Mouse (Mus musculus) heart, embryonic 12.5 days (tissue): ENCODE measurements around the gene Mtmr4. TPM values are rescaled to one million over a fixed set of nuclear protein-coding genes. Genes with fewer than 3 reads are reported as not detected.
A peak's percentile ranks its signal among the peaks of the same experiment; 100 is the strongest.

Experiments used
- ATAC-seq: fragments of 200-750 bp; cut with Nextera tagmentation; 2 replicates; pipeline ENCODE4 v1.8.0; 2017; ENCODE audit warnings: moderate TSS enrichment, moderate library complexity; ENCODE audit not compliant: insufficient number of reproducible peaks, low FRiP score
- H3K27ac ChIP-seq: fragments of 300-500 bp; sonication (generic); 2 replicates; pipeline ENCODE4 v1.5.1; 2016; ENCODE audit warnings: mild to moderate bottlenecking, moderate library complexity; ENCODE audit not compliant: poor library complexity, severe bottlenecking
- H3K27me3 ChIP-seq: fragments of 300-500 bp; sonication (generic); replicated peaks from 2 replicates; pipeline ENCODE4 v1.6.1; 2016; ENCODE audit warnings: mild to moderate bottlenecking, moderate library complexity
- H3K36me3 ChIP-seq: fragments of 300-500 bp; sonication (generic); 2 replicates; pipeline ENCODE4 v1.6.1; 2016; ENCODE audit warnings: mild to moderate bottlenecking, moderate library complexity
- H3K4me1 ChIP-seq: fragments of 300-500 bp; sonication (generic); replicated peaks from 2 replicates; pipeline ENCODE4 v1.6.1; 2016; ENCODE audit warnings: mild to moderate bottlenecking
- H3K4me2 ChIP-seq: fragments of 300-500 bp; sonication (generic); 2 replicates; pipeline ENCODE4 v1.6.1; 2016; ENCODE audit warnings: mild to moderate bottlenecking, moderate library complexity
- H3K4me3 ChIP-seq: fragments of 300-500 bp; sonication (generic); 2 replicates; pipeline ENCODE4 v1.5.1; 2016; ENCODE audit warnings: mild to moderate bottlenecking
- H3K9ac ChIP-seq: fragments of 300-500 bp; sonication (generic); 2 replicates; pipeline ENCODE4 v1.6.1; 2016; ENCODE audit warnings: mild to moderate bottlenecking, moderate library complexity
- H3K9me3 ChIP-seq: fragments of 300-500 bp; sonication (generic); replicated peaks from 2 replicates; pipeline ENCODE4 v1.6.1; 2016; ENCODE audit warnings: mild to moderate bottlenecking, moderate library complexity
- WGBS: fragments of 180-500 bp; shearing (Covaris S2); methylation state at CpG from one replicate; pipeline ENCODE4 v1.1.7; 2016; 5-methylcytosine and 5-hydroxymethylcytosine counted together
- polyA plus RNA-seq: library from polyadenylated mRNA; unstranded; fragments of >200 nt; fragmentation: Nextera tagmentation; extraction: Ambion mirVana; gene quantifications from 2 replicates; pipeline ENCODE4 v1.2.1, GENCODE M21; 2016

Gene Mtmr4
- polyA plus RNA-seq, 1 experiment from 2014 or later, result 27.3 TPM

- Histone ChIP-seq H3K4me2 (no peak overlapping the region), H3K27me3 (0 out of 2 replicates have a peak, but pooled peaks cover under 1% of the 10 kb centered on the region), H3K4me3 (no peak overlapping the region), H3K9me3 (no peaks in the 10 kb centered on the region), H3K9ac (0 out of 2 replicates have a peak overlapping the region, but pooled peaks have one; percentile 2), H3K36me3 (no peaks in the 10 kb centered on the region), H3K27ac (no peak overlapping the region), H3K4me1 (peaks cover 45% of the 10 kb centered on the region)
- WGBS, result 74% methylated on average over 8 of the region's 8 CpGs
- ATAC-seq, result no peak
Observed at GRCm38 (mm10) chr11:87581933-87582710, 9.8 kb upstream of the Mtmr4 start.

GRCm38 (mm10) chr11:87583291-87584034 is 8.5 kb upstream of the Mtmr4 start:
- H3K9me3 ChIP-seq, result no peaks in the 10 kb centered on the region
- no peak overlapping the region for H3K9ac ChIP-seq
- H3K27ac ChIP-seq, result no peak overlapping the region
- no peak for ATAC-seq
- 78% methylated on average over 6 of the region's 6 CpGs for WGBS
- H3K4me3 ChIP-seq, result no peak overlapping the region
- no peak overlapping the region for H3K4me2 ChIP-seq
- peaks cover 34% of the 10 kb centered on the region for H3K4me1 ChIP-seq
- H3K27me3 ChIP-seq, result no peaks in the 10 kb centered on the region
- H3K36me3 ChIP-seq, result no peaks in the 10 kb centered on the region

GRCm38 (mm10) chr11:87584711-87585505 is 7.1 kb upstream of the Mtmr4 start:
- H3K9ac ChIP-seq, result no peak overlapping the region
- ATAC-seq, result no peak
- H3K27me3 ChIP-seq, result no peaks in the 10 kb centered on the region
- no peaks in the 10 kb centered on the region for H3K9me3 ChIP-seq
- peaks cover 28% of the 10 kb centered on the region for H3K4me1 ChIP-seq
- H3K4me2 ChIP-seq, result no peak overlapping the region
- no peaks in the 10 kb centered on the region for H3K36me3 ChIP-seq
- no peak overlapping the region for H3K4me3 ChIP-seq
- H3K27ac ChIP-seq, result peak overlapping the region; percentile 49; the same call in 1 of the 2 replicates
- WGBS, result 76% methylated on average over 10 of the region's 10 CpGs

GRCm38 (mm10) chr11:87587211-87587874 is 4.6 kb upstream of the Mtmr4 start:
- H3K4me3 ChIP-seq, result no peak overlapping the region
- no peak overlapping the region for H3K9ac ChIP-seq
- peaks cover 24% of the 10 kb centered on the region for H3K4me1 ChIP-seq
- ATAC-seq, result no peak
- 88% methylated on average over 5 of the region's 5 CpGs for WGBS
- H3K36me3 ChIP-seq, result no peaks in the 10 kb centered on the region
- H3K9me3 ChIP-seq, result no peaks in the 10 kb centered on the region
- H3K27me3 ChIP-seq, result no peaks in the 10 kb centered on the region
- no peak overlapping the region for H3K27ac ChIP-seq
- H3K4me2 ChIP-seq, result no peak overlapping the region

- Histone ChIP-seq H3K4me2 (peak overlapping the region; percentile 71), H3K9ac (no peak overlapping the region), H3K27me3 (no peaks in the 10 kb centered on the region), H3K27ac (no peak overlapping the region), H3K4me3 (no peak overlapping the region), H3K9me3 (no peaks in the 10 kb centered on the region), H3K36me3 (peaks cover 7% of the 10 kb centered on the region), H3K4me1 (peaks cover 39% of the 10 kb centered on the region)
- WGBS, result 90% methylated on average over 8 of the region's 8 CpGs
- ATAC-seq, result no peak
Observed at GRCm38 (mm10) chr11:87589605-87590004, 2.4 kb upstream of the Mtmr4 start.

- H3K27ac ChIP-seq, result peak overlapping the region; percentile 94
- H3K27me3 ChIP-seq, result no peaks in the 10 kb centered on the region
- peak overlapping the region; percentile 78 for H3K4me3 ChIP-seq
- no peaks in the 10 kb centered on the region for H3K9me3 ChIP-seq
- under 1% methylated on average over 25 of the region's 25 CpGs for WGBS
- peak overlapping the region; percentile 71 for H3K4me2 ChIP-seq
- ATAC-seq, result no peak
- H3K4me1 ChIP-seq, result peaks cover 45% of the 10 kb centered on the region
- peaks cover 8% of the 10 kb centered on the region for H3K36me3 ChIP-seq
- peak overlapping the region; percentile 87 for H3K9ac ChIP-seq
Observed at GRCm38 (mm10) chr11:87590841-87591525, 979 bp upstream of the Mtmr4 start.

GRCm38 (mm10) chr11:87592354-87592695 is 363 bp downstream of the Mtmr4 start:
- Histone ChIP-seq H3K9me3 (no peaks in the 10 kb centered on the region), H3K4me1 (peaks cover 56% of the 10 kb centered on the region), H3K27ac (peak overlapping the region; percentile 88), H3K9ac (peak overlapping the region; percentile 80), H3K4me3 (peak overlapping the region; percentile 78), H3K27me3 (no peaks in the 10 kb centered on the region), H3K4me2 (peak overlapping the region; percentile 82), H3K36me3 (peaks cover 16% of the 10 kb centered on the region)
- no peak for ATAC-seq
- WGBS, result 0% methylated on average over 15 of the region's 15 CpGs

- no peaks in the 10 kb centered on the region for H3K27me3 ChIP-seq
- H3K4me2 ChIP-seq, result peak overlapping the region; percentile 82
- H3K9me3 ChIP-seq, result no peaks in the 10 kb centered on the region
- peak overlapping the region; percentile 88 for H3K27ac ChIP-seq
- peak overlapping the region; percentile 80 for H3K9ac ChIP-seq
- ATAC-seq, result no peak
- peaks cover 23% of the 10 kb centered on the region for H3K36me3 ChIP-seq
- WGBS, result 39% methylated on average over 13 of the region's 13 CpGs
- H3K4me3 ChIP-seq, result peak overlapping the region; percentile 78
- peaks cover 56% of the 10 kb centered on the region for H3K4me1 ChIP-seq
Observed at GRCm38 (mm10) chr11:87592713-87593598, 994 bp downstream of the Mtmr4 start.

GRCm38 (mm10) chr11:87595327-87595841 is 3.4 kb downstream of the Mtmr4 start:
- Histone ChIP-seq H3K4me1 (peaks cover 43% of the 10 kb centered on the region), H3K27ac (peak overlapping the region; percentile 67), H3K27me3 (no peaks in the 10 kb centered on the region), H3K9me3 (no peaks in the 10 kb centered on the region), H3K4me2 (peak overlapping the region; percentile 95), H3K4me3 (peak overlapping the region; percentile 63), H3K36me3 (peaks cover 47% of the 10 kb centered on the region), H3K9ac (peak overlapping the region; percentile 84)
- WGBS, result 2% methylated on average over 30 of the region's 37 CpGs
- peak; percentile 65 for ATAC-seq
